Mouse (Mus musculus): ENCODE results near the gene Ptprt.

DNA sequence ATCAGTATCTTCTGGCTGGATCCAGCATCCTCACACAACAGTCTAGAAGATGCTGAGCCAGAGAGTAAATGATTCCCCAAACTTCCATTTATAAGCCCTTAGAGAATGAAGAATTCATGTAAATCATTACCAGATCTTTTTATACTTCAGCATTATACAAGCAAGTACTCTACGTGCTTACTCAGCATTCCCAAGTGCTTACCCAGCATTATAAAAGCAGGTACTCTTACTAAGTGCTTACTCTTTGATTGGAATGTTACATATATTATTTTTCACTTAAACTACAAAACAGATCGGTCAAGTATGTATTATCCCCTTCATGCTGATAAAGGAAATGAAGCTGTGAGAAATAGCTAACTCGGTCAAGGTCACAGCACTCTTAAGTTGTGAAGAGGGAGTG is 758.8 kb downstream of the Ptprt start:
- TF ChIP-seq USF1 (IDR thresholded peaks at IDR 0.05; ENCODE audit: low read depth, low read length), result no peak
- TF ChIP-seq UBTF (IDR thresholded peaks at IDR 0.05; ENCODE audit: borderline replicate concordance, insufficient read depth, low read depth, low read length), result no peak
- TF ChIP-seq BHLHE40 (IDR thresholded peaks at IDR 0.05; ENCODE audit: borderline replicate concordance, low read depth, low read length), result no peak
- TF ChIP-seq CTCF (IDR thresholded peaks at IDR 0.05 in 2 of 3, conservative IDR thresholded peaks at IDR 0.05 in 1 of 3; ENCODE audit: control insufficient read depth in 1 of 3, insufficient read depth in 1 of 3, low read depth in 2 of 3, low read length in 3 of 3, poor library complexity in 1 of 3, severe bottlenecking in 1 of 3), result no peak
- TF ChIP-seq ZKSCAN1 (IDR thresholded peaks at IDR 0.05; ENCODE audit: low read depth, low read length), result no peak
- no peak for TF ChIP-seq RAD21 (IDR thresholded peaks at IDR 0.05; ENCODE audit: low read depth, low read length)
- TF ChIP-seq RCOR1 (IDR thresholded peaks at IDR 0.05; ENCODE audit: low read depth, low read length), result no peak
- TF ChIP-seq NELFE (IDR thresholded peaks at IDR 0.05; ENCODE audit: low read depth, low read length), result no peak
- no peak for TF ChIP-seq GABPA (IDR thresholded peaks at IDR 0.05; ENCODE audit: low read depth, low read length)
- no peak for TF ChIP-seq MAX (IDR thresholded peaks at IDR 0.05; ENCODE audit: low read length)
- TF ChIP-seq POLR2A (IDR thresholded peaks at IDR 0.05; ENCODE audit: control insufficient read depth in 1 of 2, insufficient read depth in 1 of 2, low read depth in 1 of 2, low read length in 2 of 2, poor library complexity in 1 of 2), result no peak
